Comparison of ENCODE assay signal across 8 mouse cellular contexts in the genomic region with DNA sequence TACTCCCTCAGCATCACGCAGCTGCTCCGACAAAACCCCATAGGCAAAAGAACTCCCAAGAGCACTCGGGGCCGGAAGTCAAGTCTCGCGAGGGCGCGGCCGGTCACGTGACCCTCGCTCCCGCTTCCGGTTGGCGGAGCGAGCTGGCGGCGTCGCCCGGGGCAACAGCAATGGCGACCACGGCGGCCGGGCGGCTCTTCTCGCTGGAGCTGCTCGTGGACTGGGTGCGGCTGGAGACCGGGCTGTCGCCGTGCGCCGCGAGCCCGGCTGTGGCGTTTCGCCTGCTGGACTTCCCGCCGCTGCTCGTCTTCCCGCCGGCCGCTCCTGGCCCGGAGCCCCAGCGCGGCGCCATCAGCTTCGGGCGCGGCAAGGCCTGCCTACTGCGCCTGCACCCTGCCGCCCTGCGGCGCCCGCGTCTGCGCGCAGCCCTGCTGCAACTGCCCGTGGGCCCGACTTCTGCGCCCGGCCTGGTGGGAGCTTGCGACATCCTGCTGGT. TPM values are rescaled to one million over a fixed set of nuclear protein-coding genes. Genes with fewer than 3 reads are reported as not detected.
A peak's percentile ranks its signal among the peaks of the same experiment; 100 is the strongest.
DNase-seq lines count a peak whose midpoint lies in the region; ATAC-seq lines count a peak whose summit lies in the region.

TSS of gene Map10 (plus strand) at position 119 of the 496 bp plus-strand sequence.

- peaks cover 12% of the 10 kb centered on the region; the same call in 1 of the 2 replicates for H3K9me3 ChIP-seq in intestine, embryonic 15.5 days

- H3K4me3 ChIP-seq in intestine, embryonic 15.5 days (replicated peaks): peak within 1 kb of the TSS; percentile 58

- H3K27me3 ChIP-seq in intestine, embryonic 15.5 days (replicated peaks): no peaks in the 10 kb centered on the region

- peak within 1 kb of the TSS; percentile 65 for H3K9ac ChIP-seq in intestine, embryonic 15.5 days

- peak within 1 kb of the TSS; percentile 97 for H3K4me2 ChIP-seq in intestine, embryonic 15.5 days (replicated peaks)

- 1% methylated on average over 61 of the region's 62 CpGs for WGBS in intestine, embryonic 15.5 days

- ATAC-seq in intestine, embryonic 15.5 days: peak; percentile 93
- ATAC-seq in megakaryocyte progenitor cell, adult 5-6 weeks (replicated peaks; ENCODE audit: poor library complexity): peak; percentile 81

- intact Hi-C loops in left cerebral cortex, postnatal 10 days (cut with DNase I): no loop called here

- peaks cover 10% of the 10 kb centered on the region; the same call in 1 of the 2 replicates for H3K36me3 ChIP-seq in intestine, embryonic 15.5 days

- peak within 1 kb of the TSS; percentile 37; the same call in 1 of the 2 replicates for H3K27ac ChIP-seq in intestine, embryonic 15.5 days

- peak; percentile 87 for DNase-seq in adrenal gland, adult 2 months
- DNase-seq in embryo, embryonic 10.5 days (ENCODE audit: low spot score): peak; percentile 89
- peak; percentile 85 to 88 for DNase-seq in gastrocnemius, postnatal 4 days (ENCODE audit: low spot score in 2 of 2)
- peak; percentile 90 to 95 for DNase-seq in left cerebral cortex, postnatal 10 days (ENCODE audit: extremely low spot score in 1 of 2, low spot score in 2 of 2)
- peak; percentile 94 to 96 for DNase-seq in right cerebral cortex, postnatal 10 days (ENCODE audit: low spot score in 2 of 2)
- DNase-seq in urinary bladder, postnatal 10 days (ENCODE audit: low spot score): peak; percentile 51

- peaks cover 8% of the 10 kb centered on the region for H3K4me1 ChIP-seq in intestine, embryonic 15.5 days (replicated peaks)

RNA-seq across cellular contexts. Expression of gene Map10, which starts in this region (rescaled TPM):
- total RNA-seq in adrenal gland, adult 2 months (2021): 1 to 10 TPM; 2.9 to 5.5 TPM
- 3.0 and 3.2 TPM in 2 replicates for polyA plus RNA-seq in adrenal gland, adult 2 months (2012; rRNA removed)
- 1 to 10 TPM; 5.3 to 6.2 TPM for total RNA-seq in gastrocnemius, postnatal 4 days (2021)
- 4.7 and 4.9 TPM in 2 replicates for polyA plus RNA-seq in intestine, embryonic 15.5 days (2015; fragmentation: Nextera tagmentation; extraction: Ambion mirVana)
- total RNA-seq in left cerebral cortex, postnatal 10 days (2021): 1 to 10 TPM; 5.2 to 6.2 TPM
- 1.2 and 1.3 TPM in 2 replicates for total RNA-seq in megakaryocyte progenitor cell, adult 5-6 weeks (2015)
- total RNA-seq in megakaryocyte progenitor cell, adult 5-6 weeks (2017): 1.1 and 1.3 TPM in 2 replicates

Comparison
In these comparisons a context has a peak if more than half of its experiments do, and no peak if none do; other contexts are left out.
1. Peak in every context shown above with its lines: DNase-seq, ATAC-seq, H3K4me3 ChIP-seq and H3K27ac ChIP-seq.